Mouse (Mus musculus) C2C12 (cell line): ENCODE data around the gene Teddm1a. TPM values are rescaled to one million over a fixed set of nuclear protein-coding genes. Genes with fewer than 3 reads are reported as not detected.
A peak's percentile ranks its signal among the peaks of the same experiment; 100 is the strongest.

ENCODE experiments used
- H3K27me3 ChIP-seq: one replicate; pipeline ENCODE4 v1.6.1; 2011; ENCODE audit not compliant: control insufficient read depth, insufficient read depth, insufficient read length
- H3K36me3 ChIP-seq: one replicate; pipeline ENCODE4 v1.6.1; 2011; ENCODE audit not compliant: control insufficient read depth, insufficient read depth
- H3K4me3 ChIP-seq: one replicate; pipeline ENCODE4 v1.5.1; 2011; ENCODE audit warnings: mild to moderate bottlenecking, control low read depth; ENCODE audit not compliant: poor library complexity, insufficient read depth, severe bottlenecking
- H3K79me2 ChIP-seq: one replicate; pipeline ENCODE4 v1.6.1; 2011; ENCODE audit not compliant: control insufficient read depth, insufficient read depth
- H3K79me3 ChIP-seq: one replicate; pipeline ENCODE4 v1.6.1; 2011; ENCODE audit warnings: low read depth, control low read depth
- H3ac ChIP-seq: one replicate; pipeline ENCODE3; 2011; ENCODE audit warnings: low read depth; ENCODE audit not compliant: control insufficient read depth, insufficient read length
- CEBPB ChIP-seq: IDR thresholded peaks from one replicate; pipeline ENCODE4 v1.6.1; 2011; ENCODE audit warnings: low read depth, mild to moderate bottlenecking, control low read depth, moderate library complexity
- CTCF ChIP-seq: IDR thresholded peaks from one replicate; pipeline ENCODE4 v1.5.1; 2011; ENCODE audit not compliant: control insufficient read depth, insufficient read depth, insufficient read length
- FOSL1 ChIP-seq: IDR thresholded peaks from one replicate; pipeline ENCODE4 v1.8.0; 2011; ENCODE audit warnings: mild to moderate bottlenecking, low read length; ENCODE audit not compliant: poor library complexity, insufficient read depth, severe bottlenecking
- MAX ChIP-seq: IDR thresholded peaks from one replicate; pipeline ENCODE4 v1.6.1; 2011; ENCODE audit warnings: mild to moderate bottlenecking, control low read depth
- MYOD1 ChIP-seq: IDR thresholded peaks from one replicate; pipeline ENCODE4 v1.6.1; 2011; ENCODE audit warnings: low read depth; ENCODE audit not compliant: control insufficient read depth, insufficient read length
- MYOG ChIP-seq: IDR thresholded peaks from one replicate; pipeline ENCODE4 v1.6.1; 2011; ENCODE audit not compliant: control insufficient read depth, insufficient read length; ENCODE audit errors: extremely low read depth
- USF1 ChIP-seq: IDR thresholded peaks from one replicate; pipeline ENCODE4 v1.6.1; 2011; ENCODE audit warnings: low read depth, mild to moderate bottlenecking, control low read depth, moderate library complexity
- polyA plus RNA-seq: library from polyadenylated mRNA; unstranded; fragments of >200 nt; fragmentation: generic; extraction: Trizol; gene quantifications from one replicate; pipeline ENCODE4 v1.2.1, GENCODE M21; 2012; ENCODE audit warnings: missing spikeins

Teddm1a gene
- polyA plus RNA-seq, 1 experiment, result not detected

DNA sequence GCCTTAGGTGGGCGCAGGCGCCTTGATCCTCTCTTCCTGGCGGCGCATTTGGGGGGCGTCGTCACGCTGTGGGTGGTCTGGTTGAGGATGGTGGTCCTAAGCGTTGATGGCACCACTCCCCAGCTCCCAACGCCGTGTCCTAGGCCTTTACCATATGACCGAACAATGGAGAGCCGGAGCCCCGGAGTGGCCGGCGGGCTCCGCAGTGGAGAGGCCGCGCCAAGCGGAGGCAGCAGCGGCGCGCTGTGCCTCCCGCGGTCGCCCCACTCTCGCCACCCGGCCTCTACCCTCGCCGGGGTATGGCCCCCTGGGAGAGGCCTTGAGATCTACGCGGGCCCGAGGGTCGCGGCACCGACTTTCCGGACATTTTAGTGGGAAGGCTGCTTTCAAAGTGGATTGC lies 8.8 kb downstream of the Teddm1a start:
- Histone ChIP-seq H3K4me3 (peak overlapping the region; percentile 55), H3K79me3 (no peaks in the 10 kb centered on the region), H3K27me3 (no peaks in the 10 kb centered on the region), H3ac (peak overlapping the region; percentile 75), H3K79me2 (no peaks in the 10 kb centered on the region), H3K36me3 (peaks cover 19% of the 10 kb centered on the region)
- TF ChIP-seq FOSL1 (no peak), MAX (no peak), CEBPB (no peak), CTCF (no peak), MYOG (no peak), USF1 (no peak), MYOD1 (no peak)

DNA sequence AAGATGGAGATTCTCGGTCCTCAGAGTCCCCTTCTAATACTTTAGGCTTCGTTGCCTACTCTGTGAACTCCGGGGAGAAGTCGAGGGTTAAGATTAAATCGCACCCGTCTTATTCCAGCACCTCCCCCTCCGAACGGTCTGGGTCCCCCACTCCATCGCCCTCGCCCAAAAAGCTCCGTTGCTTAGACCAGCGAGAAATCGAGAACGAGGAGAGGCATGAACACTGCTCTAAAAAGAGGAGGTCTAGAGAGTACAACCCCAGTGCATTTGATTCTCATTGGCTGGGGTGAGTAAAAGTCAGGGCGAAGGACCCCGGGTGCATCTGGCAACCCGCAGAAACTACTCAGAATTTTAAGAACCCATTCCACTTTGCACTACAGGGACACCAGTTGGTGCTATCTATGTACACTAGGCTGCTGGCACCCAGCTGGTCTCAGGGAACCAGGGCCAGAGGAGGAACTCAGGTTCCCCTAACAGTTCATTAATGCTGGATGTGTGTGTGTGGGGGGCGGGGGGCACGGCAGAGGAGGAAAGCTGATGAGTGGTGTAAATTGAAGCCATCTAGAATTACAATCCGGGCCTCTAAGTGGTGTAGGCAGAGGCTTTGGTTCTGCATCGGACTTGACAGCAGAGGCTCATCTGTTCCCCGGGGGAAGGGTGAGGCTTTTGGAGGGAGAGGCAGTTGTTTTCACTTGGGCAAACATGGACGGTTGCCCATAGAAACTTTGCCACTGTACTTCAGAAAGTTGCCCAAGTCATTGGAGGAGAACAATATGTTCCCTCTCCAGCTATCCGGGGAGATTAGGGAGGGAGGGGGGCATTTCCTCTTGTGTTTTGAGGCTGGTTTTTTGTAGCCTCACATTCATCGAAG lies 9.6 kb downstream of the Teddm1a start:
- no peaks in the 10 kb centered on the region for H3K79me3 ChIP-seq
- no peaks in the 10 kb centered on the region for H3K27me3 ChIP-seq
- no peaks in the 10 kb centered on the region for H3K79me2 ChIP-seq
- H3K36me3 ChIP-seq, result peaks cover 20% of the 10 kb centered on the region
- H3ac ChIP-seq, result peak overlapping the region; percentile 75
- peak overlapping the region; percentile 55 for H3K4me3 ChIP-seq
- TF ChIP-seq MYOD1, result no peak
- no peak for TF ChIP-seq CEBPB

DNA sequence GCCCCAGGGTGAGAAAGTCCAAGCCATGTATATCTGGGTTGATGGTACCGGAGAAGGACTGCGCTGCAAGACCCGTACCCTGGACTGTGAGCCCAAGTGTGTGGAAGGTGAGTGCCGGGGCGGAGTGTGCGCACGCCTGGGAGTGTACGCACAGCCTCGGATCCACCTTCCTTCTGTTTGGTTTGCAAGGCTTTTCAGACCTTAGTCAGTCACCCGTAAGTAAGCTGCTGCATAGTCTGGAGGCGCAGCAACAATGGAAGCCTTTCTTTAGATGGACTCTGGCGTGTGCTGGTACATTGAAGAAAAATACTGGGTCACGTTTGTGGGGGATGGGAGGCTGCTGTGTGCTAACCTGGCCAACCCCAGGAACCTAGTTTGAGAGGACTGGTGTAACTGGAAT lies 11.5 kb downstream of the Teddm1a start:
- Histone ChIP-seq H3K4me3 (no peak overlapping the region), H3K79me3 (no peaks in the 10 kb centered on the region), H3K36me3 (peaks cover 36% of the 10 kb centered on the region), H3ac (no peak overlapping the region), H3K27me3 (no peaks in the 10 kb centered on the region), H3K79me2 (no peaks in the 10 kb centered on the region)
- TF ChIP-seq MYOD1 (no peak), CEBPB (no peak)

DNA sequence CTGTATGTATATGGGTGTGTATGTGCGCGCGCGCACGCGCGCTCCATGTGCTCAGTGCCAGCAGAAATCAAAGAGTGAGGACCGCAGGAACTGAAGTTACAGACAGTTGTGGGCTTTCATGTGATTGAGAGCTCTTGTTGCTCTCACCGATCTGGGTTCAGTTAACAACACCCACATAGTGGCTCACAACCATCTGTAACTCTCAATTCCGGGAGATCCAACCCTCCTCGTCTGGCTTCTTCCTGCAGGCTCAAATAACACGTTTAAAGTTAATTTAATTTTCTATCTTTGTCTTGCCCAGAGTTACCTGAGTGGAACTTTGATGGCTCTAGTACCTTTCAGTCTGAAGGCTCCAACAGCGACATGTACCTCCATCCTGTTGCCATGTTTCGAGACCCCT lies 12.7 kb downstream of the Teddm1a start:
- Histone ChIP-seq H3ac (no peak overlapping the region), H3K79me3 (no peaks in the 10 kb centered on the region), H3K27me3 (no peaks in the 10 kb centered on the region), H3K79me2 (no peaks in the 10 kb centered on the region), H3K4me3 (no peak overlapping the region), H3K36me3 (peaks cover 40% of the 10 kb centered on the region)
- no peak for TF ChIP-seq MYOG
- TF ChIP-seq CTCF, result no peak
- no peak for TF ChIP-seq MAX
- TF ChIP-seq USF1, result no peak
- no peak for TF ChIP-seq MYOD1
- TF ChIP-seq FOSL1, result no peak
- no peak for TF ChIP-seq CEBPB

DNA sequence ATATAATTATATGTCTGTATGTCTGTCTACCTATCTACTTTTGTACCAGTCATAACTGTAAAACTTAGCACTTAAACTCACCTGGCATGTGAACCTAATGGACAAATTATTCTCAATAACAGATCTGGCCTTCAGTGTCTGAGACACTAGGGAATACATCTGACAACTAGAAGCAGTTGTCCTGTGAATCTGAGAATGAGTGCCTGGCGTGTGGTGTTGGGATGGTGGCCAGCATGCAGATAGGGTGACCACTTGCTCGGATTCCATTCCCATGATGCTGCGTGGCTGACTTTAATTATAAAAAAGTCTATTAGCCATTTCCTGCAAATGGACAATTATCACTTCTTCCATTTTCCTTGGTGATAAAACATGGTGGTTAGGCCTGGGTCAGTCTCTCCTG lies 14.3 kb downstream of the Teddm1a start:
- TF ChIP-seq MYOD1 (peak; percentile 64), USF1 (no peak), CTCF (no peak)
- Histone ChIP-seq H3K4me3 (no peak overlapping the region), H3K79me3 (no peaks in the 10 kb centered on the region), H3K27me3 (no peaks in the 10 kb centered on the region), H3K79me2 (no peaks in the 10 kb centered on the region), H3K36me3 (peaks cover 40% of the 10 kb centered on the region), H3ac (no peak overlapping the region)

DNA sequence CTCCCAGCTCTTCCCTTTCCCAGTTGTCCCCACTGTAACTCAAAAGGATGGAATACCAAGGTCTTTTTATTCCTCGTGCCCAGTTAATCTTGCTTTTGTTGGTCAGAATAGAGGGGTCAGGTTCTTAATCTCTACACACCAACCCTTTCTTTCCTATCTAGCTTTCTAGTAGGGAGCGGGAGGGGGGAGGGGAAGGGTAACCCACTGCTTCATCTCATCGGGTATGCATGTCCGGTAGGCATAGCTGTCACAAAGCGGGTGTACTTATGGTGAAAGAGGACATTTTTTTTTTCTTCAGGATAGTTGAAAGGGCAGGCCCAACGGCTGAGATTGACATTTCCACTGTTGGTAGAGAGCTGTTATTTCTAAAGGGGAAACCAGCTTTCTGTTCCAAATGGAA lies 16.7 kb downstream of the Teddm1a start:
- Histone ChIP-seq H3K79me3 (no peaks in the 10 kb centered on the region), H3ac (no peak overlapping the region), H3K79me2 (no peaks in the 10 kb centered on the region), H3K27me3 (no peaks in the 10 kb centered on the region), H3K36me3 (peaks cover 39% of the 10 kb centered on the region), H3K4me3 (no peak overlapping the region)
- TF ChIP-seq MAX, result no peak
- TF ChIP-seq MYOG, result no peak
- TF ChIP-seq CTCF, result no peak
- no peak for TF ChIP-seq FOSL1
- TF ChIP-seq USF1, result no peak
- TF ChIP-seq MYOD1, result no peak
- no peak for TF ChIP-seq CEBPB
